Mouse (Mus musculus) forebrain, embryonic 12.5 days (tissue): Measurements from ENCODE around the gene Tmem87a. TPM values are rescaled to one million over a fixed set of nuclear protein-coding genes. Genes with fewer than 3 reads are reported as not detected.

ENCODE experiments used
- polyA plus RNA-seq: library from polyadenylated mRNA; unstranded; fragments of >200 nt; fragmentation: Nextera tagmentation; extraction: Ambion mirVana; gene quantifications from 2 replicates; pipeline ENCODE4 v1.2.1, GENCODE M21; 2016

Tmem87a gene
- polyA plus RNA-seq, 1 experiment from 2014 or later, result 10.2 TPM

Other genes starting within 250 kb of the Tmem87a start
- gene Ehd4, start 249.5 kb downstream of the Tmem87a start, polyA plus RNA-seq, result 9.9 and 14.4 TPM in 2 replicates
- 0.08 and 0.14 TPM in 2 replicates for gene Pla2g4e, start 158.8 kb downstream of the Tmem87a start, polyA plus RNA-seq
- gene Pla2g4d, start 114.9 kb downstream of the Tmem87a start, polyA plus RNA-seq, result not detected in 2 replicates
- gene Pla2g4f, start 89.9 kb downstream of the Tmem87a start, polyA plus RNA-seq, result not detected in 2 replicates
- gene Vps39, start 51.0 kb downstream of the Tmem87a start, polyA plus RNA-seq, result 39.6 and 43.0 TPM in 2 replicates
- gene Ganc, start 217 bp downstream of the Tmem87a start, polyA plus RNA-seq, result 8.6 and 10.5 TPM in 2 replicates
- gene Capn3, start 51.9 kb upstream of the Tmem87a start, polyA plus RNA-seq, result 1.6 and 1.9 TPM in 2 replicates
- gene Zfp106, start 159.7 kb upstream of the Tmem87a start, polyA plus RNA-seq, result 68.2 and 68.3 TPM in 2 replicates
- gene Snap23, start 163.6 kb upstream of the Tmem87a start, polyA plus RNA-seq, result 32.2 and 35.8 TPM in 2 replicates
- gene Haus2, start 205.3 kb upstream of the Tmem87a start, polyA plus RNA-seq, result 36.6 and 36.7 TPM in 2 replicates
- 30.8 and 32.7 TPM in 2 replicates for gene Lrrc57, start 205.4 kb upstream of the Tmem87a start, polyA plus RNA-seq
- gene Stard9, start 225.0 kb upstream of the Tmem87a start, polyA plus RNA-seq, result 4.3 and 4.7 TPM in 2 replicates